Mouse (Mus musculus) testis, postnatal 14 days (tissue): ENCODE results near the gene Mta2.

Source experiments
- DNase-seq: peaks from one replicate; pipeline ENCODE4 v3.0.0; 2021; ENCODE audit warnings: low spot score

The Mta2 gene

DNA sequence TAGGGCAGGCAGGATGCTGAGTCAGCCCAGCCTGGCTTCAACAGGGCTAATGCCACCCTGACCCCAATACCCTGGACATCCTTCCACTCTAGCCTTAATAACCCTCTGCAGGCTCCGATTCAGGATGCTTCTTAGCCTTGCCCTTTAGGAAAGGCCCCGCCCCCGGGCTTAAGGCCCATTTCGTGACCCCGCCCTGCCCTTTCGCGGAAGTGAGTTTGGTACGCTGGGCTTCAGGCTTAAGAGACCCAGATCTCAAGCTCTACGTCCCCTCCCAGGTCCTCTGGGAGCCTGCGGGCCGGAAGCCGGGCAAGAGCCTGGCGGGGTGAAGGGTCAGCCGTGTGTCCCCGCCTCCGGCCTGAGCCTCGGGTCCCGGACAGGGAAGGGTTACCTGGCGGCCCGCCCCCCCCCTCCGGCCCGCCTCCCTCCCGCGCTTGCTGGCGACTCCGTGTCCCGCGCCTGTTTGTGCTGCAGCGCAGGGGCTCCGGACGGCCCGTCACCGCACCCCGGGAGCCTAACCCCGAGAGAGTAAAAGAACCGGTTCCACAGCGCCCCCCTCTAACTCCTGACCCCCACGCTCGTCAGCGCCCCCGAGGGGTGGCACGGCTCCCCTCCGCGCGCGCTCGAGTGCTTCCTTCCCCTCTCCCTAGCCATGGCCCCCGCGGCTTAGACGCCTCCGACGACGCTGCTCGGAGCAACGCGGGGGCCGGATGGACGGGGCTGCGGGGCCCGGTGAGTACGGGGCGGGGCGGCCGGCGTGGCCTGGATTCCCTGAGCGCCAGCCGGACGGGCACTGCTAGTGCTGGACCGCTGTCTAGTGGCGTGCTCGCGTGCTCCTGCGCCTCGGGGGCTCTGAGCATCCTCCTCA is 12.2 kb upstream of the Mta2 start, which contains the start of the genes Rom1 and Eml3:
Gene Rom1 (minus strand): TSS at position 133 of the 865 bp plus-strand sequence.
Gene Eml3 (plus strand): TSS at position 329 of the 865 bp plus-strand sequence.
- peak; percentile 82 for DNase-seq

DNA sequence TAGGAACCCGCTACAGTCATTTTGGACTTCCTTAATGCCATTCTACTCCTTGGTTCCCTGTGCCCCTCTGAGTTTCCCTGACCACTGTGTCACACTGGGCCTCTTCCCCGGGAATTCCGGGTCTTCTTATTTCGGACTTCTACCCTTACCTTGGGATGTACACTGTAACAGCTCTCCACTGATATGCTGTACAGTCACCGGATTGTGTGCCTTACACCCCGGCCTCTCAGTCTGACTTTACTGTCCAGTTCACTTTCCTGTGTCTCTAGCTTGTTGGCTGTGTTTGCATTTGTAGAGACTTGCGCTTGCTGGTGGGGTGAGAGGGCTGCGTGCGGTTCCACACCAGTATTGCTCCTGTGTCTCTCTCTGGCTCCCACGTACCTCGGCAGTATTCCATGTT is 11.6 kb upstream of the Mta2 start:
- no peak for DNase-seq

DNA sequence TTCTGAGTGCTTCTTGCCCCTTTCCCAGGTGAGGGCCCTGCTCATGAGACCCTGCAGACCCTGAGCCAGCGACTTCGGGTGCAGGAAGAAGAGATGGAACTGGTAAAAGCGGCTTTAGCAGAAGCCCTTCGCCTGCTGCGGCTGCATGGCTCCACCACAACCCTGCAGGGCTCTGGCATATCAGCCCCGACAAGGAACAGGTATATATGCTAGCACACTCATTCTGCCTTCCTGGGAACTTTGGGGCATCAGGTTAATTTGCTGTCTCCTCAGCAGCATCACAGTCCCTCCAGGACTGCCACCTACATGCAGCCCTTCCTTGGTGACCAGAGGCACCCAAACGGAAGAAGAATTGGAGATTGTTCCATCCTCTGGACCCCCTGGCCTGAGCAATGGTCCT is 10.9 kb upstream of the Mta2 start:
- no peak for DNase-seq

DNA sequence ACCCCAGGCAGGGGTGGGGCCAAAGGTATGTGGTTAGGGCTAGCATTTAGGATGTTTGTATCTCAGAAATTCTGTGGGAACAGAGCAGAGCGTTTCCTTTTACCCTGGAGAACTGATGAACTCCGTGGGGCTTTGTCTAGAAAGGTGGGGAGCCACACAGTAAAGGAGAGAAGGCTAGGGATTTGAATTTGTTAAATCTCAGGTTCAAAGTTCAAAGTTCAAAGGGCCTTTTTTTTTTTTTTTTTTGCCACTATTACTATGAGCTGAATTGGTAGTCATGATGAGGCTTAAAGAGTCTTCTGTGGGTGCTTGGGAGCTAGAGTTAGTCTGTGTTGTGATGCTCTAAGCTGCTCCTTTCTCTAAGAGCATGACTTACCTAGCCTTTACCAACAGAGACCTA is 4.9 kb upstream of the Mta2 start:
- no peak for DNase-seq

DNA sequence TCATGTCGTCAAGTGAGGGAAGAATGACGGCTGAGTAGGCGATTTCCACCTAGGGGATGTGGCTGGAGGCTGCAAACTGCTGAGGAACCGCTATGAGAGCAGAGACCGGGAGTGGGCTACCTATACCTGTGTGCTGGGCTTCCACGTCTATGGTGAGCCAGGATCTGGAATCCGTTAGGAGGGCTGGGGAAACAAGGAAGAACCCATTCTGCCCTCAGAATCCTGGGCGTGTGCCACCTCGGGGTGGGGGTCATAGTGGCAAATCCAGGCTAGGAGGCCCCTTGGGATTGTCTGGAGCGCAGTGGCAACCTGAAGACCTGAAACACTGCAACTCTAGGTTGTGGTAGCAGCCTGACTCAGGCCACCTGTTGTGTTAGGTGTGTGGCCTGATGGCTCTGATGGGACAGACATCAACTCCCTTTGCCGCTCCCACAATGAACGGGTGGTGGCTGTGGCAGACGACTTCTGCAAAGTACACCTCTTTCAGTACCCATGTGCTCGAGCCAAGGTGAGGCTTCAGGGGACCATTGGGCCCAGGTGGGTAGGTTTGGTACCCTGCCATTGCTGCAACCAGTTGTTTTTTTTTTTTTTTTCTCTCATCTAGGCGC is 1.0 kb upstream of the Mta2 start:
- no peak for DNase-seq

DNA sequence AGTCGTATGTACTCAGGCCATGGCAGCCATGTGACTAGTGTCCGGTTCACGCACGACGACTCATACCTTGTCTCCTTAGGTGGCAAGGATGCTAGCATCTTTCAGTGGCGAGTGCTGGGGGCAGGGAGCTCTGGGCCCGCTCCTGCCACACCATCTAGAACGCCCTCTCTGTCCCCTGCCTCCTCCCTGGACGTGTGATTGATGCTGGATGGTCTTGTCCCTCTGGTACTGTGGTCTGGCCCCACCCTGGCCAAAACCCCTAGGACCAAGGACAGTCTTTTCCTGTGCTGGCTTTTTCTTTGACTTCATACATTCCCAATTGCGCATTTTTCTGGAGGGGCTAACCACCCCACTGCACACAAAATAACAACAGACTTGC is 550 bp upstream of the Mta2 start:
- DNase-seq, result no peak

- DNase-seq, result peak; percentile 71
Measured at GRCm38 (mm10) chr19:8942276-8942964, 745 bp downstream of the Mta2 start.

- DNase-seq, result no peak
Measured at GRCm38 (mm10) chr19:8943047-8943446, 1.4 kb downstream of the Mta2 start.

- DNase-seq, result no peak
Measured at GRCm38 (mm10) chr19:8944062-8944461, 2.4 kb downstream of the Mta2 start.

GRCm38 (mm10) chr19:8944750-8945149 is 3.1 kb downstream of the Mta2 start:
- DNase-seq, result peak; percentile 71

DNA sequence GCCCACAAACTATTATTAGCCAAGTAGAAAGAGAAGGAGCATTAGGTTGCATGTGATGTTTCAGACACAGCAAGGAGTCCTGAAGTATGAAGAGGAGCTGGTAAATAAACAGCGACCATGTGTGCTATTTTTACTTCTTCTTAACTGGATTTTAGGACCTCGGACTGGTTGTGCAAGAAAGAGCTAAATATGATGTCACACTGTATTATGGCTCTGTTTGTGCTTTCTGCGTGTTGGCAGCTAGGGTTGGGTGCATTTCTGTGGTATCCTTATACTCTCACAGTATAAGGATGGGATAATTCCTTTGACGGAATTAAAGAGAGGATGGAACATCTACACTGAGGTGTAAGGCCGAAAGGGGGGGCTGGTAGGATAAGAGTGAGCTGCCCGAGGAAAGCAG is 3.6 kb downstream of the Mta2 start:
- no peak for DNase-seq

- DNase-seq, result no peak
Measured at GRCm38 (mm10) chr19:8946929-8947328, 5.3 kb downstream of the Mta2 start.

- DNase-seq, result no peak
Measured at GRCm38 (mm10) chr19:8950190-8950589, 8.5 kb downstream of the Mta2 start.

- no peak for DNase-seq
Measured at GRCm38 (mm10) chr19:8952241-8952640, 10.6 kb downstream of the Mta2 start.

- peak; percentile 90 for DNase-seq
Measured at GRCm38 (mm10) chr19:8953135-8954039, 11.7 kb downstream of the Mta2 start, which contains the start of gene Tut1. Gene Tut1, plus strand, starts transcription at chr19:8953847.

DNA sequence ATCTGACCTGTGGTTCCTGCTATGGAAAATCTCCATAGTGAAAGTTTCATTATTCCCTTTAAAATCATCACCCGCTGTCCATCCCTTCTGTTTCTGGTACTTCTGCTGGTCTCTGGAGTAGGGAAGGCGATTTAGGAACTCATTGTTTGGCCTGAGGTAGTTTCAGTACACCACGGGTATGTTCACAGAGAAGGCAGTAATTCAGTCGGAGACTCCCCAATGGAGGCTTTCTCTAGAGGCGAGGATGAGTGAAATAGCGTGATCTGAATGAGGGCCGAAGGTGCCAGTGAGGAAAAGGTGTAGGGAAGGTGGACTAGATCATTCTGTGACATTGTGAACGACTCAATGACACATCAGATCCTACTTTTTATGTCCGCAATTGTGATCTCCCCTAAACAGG is 12.5 kb downstream of the Mta2 start:
- no peak for DNase-seq

- no peak for DNase-seq
Measured at GRCm38 (mm10) chr19:8962256-8962655, 20.6 kb downstream of the Mta2 start.

DNA sequence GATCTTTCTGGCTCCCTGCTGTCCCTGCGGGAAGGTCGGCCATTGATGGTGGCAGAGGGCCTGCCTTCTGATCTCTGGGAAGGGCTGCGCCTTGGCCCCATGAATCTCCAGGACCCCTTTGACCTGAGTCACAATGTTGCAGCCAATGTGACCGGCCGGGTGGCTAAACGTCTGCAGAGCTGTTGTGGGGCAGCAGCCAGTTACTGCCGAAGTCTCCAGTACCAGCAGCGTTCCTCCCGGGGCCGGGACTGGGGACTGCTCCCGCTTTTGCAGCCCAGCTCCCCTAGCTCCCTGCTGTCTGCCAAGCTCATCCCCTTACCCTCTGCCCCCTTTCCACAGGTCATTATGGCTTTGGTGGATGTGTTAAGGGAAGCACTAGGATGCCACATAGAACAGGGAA is 23.4 kb downstream of the Mta2 start:
- DNase-seq, result no peak

GRCm38 (mm10) chr19:8965771-8966170 is 24.1 kb downstream of the Mta2 start:
- no peak for DNase-seq

DNA sequence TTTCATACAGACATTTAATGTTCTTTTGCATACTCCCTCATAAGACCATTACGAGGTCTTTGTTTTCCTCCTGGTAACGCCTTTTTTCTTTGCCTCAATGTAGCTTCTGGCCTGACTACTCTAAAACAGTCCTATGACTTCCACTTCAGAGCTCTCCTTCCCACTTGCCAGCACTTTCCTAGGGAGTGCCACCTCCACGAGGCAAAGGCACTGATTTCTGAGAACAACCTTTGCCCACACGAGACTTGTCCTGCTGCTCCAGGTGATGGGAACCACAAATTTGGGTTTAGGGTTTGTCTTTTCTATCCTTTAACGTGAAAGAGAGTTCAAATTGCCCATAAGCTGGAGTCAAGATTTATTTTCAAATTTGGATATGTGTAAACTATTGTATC is 24.5 kb downstream of the Mta2 start:
- DNase-seq, result no peak

GRCm38 (mm10) chr19:8966590-8967372 is 25.1 kb downstream of the Mta2 start, which contains the start of gene Eef1g:
Gene Eef1g, plus strand, starts transcription at chr19:8967041.
- peak; percentile 99 for DNase-seq
